Mouse (Mus musculus): ENCODE measurements at regions not wholly inside any gene's neighbourhood (a gene's known extent, or its start where the extent isn't known, plus 50 kb on each side); places are given as distances from the start of the nearest gene placed in this dataset.

DNA sequence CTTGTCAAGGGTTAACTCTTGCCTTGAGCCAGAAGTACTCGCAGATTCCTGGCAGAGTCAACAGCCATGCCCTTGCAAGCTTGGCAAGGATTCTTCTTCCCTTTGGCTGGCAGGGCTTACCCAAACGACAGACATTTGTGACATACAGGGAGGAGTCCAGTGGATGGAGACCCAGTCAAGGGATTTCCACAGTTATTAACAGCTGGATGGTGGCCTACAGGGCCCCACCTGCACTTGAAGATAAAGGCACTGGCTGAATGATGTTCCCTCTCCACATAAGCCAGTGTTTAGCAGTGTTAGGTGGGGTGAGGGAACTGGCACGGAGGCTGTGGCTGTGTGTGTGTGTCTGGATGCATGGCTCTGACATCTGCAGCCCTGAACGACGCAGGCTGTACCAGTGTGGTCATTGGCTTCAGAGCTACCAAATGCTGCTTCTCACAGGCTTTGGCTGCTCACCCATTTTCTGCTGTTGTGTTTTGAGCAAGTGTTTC, 183.9 kb upstream of the Klf4 start:
- no peaks in the 10 kb centered on the region for H3K4me1 ChIP-seq (ENCODE audit: control insufficient read depth, insufficient read depth, low read length)
- ATAC-seq (ENCODE audit: low FRiP score, low TSS enrichment) (no peak), DNase-seq (peak; percentile 10)
- no peak overlapping the region for H3K9ac ChIP-seq (replicated peaks; ENCODE audit: low read length)
- H3K27ac ChIP-seq (replicated peaks; ENCODE audit: low read depth, low read length), result no peak overlapping the region
- no peaks in the 10 kb centered on the region for H3K27me3 ChIP-seq (ENCODE audit: control insufficient read depth, insufficient read depth, low read length)
- H3K36me3 ChIP-seq (ENCODE audit: control insufficient read depth, insufficient read depth, low read length), result no peaks in the 10 kb centered on the region
- no peak overlapping the region for H3K4me2 ChIP-seq (ENCODE audit: low read length)
- WGBS, result 75% methylated on average over 5 of the region's 5 CpGs
- no peaks in the 10 kb centered on the region for H3K9me3 ChIP-seq (ENCODE audit: control insufficient read depth, low read length)
- no peak overlapping the region for H3K4me3 ChIP-seq (replicated peaks; ENCODE audit: low read depth, low read length)

DNA sequence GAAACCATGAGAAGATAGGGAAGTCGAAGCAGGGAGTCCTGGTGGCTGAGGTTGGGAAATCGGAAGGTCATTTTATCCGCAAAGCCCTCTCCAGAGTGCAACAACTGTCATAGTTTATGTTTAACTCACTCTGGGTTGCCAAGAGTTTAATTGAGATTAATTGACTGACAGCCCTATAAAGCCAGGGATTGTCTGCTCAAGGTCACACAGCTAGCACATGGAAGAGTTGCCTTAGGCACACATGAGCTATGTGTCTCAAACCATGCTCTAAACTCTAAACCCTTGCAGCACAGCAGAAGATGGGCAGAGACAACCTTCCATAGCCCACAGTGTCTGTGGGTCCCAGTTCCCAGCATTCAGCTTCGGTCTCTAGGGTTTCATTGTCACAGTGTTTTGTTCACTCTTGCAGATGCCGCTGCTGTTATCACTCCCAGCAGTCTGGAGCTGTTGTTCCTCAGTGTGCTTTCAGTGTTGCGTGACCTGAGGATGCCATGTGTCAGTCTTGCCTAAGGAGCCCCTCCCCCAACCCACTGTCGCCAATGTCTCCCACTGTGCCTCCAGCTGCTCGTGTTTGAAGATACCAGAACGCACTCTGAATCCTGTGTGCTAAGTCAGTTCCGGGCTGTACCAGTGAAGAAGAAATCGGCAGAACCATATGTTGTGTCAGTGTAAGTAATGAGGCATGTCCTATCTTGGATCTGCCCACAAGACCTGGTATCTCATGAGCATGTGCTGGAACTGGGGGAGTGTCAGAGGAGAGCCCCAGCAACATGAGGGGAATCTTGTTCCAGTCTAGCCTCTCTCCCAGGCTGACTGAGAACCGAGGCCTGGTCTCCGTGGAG, 179.5 kb upstream of the Klf4 start:
- 45% methylated on average over 13 of the region's 13 CpGs for WGBS
- no peak overlapping the region for H3K27ac ChIP-seq (replicated peaks; ENCODE audit: low read depth, low read length)
- ATAC-seq (ENCODE audit: low FRiP score, low TSS enrichment) (peak; percentile 24; the same call in 1 of the 2 replicates), DNase-seq (peak; percentile 34)
- H3K4me3 ChIP-seq (replicated peaks; ENCODE audit: low read depth, low read length), result no peak overlapping the region
- no peaks in the 10 kb centered on the region for H3K36me3 ChIP-seq (ENCODE audit: control insufficient read depth, insufficient read depth, low read length)
- H3K27me3 ChIP-seq (ENCODE audit: control insufficient read depth, insufficient read depth, low read length), result no peaks in the 10 kb centered on the region
- no peak overlapping the region for H3K9ac ChIP-seq (replicated peaks; ENCODE audit: low read length)
- H3K4me2 ChIP-seq (ENCODE audit: low read length), result no peak overlapping the region
- no peaks in the 10 kb centered on the region for H3K9me3 ChIP-seq (ENCODE audit: control insufficient read depth, low read length)
- no peaks in the 10 kb centered on the region for H3K4me1 ChIP-seq (ENCODE audit: control insufficient read depth, insufficient read depth, low read length)

DNA sequence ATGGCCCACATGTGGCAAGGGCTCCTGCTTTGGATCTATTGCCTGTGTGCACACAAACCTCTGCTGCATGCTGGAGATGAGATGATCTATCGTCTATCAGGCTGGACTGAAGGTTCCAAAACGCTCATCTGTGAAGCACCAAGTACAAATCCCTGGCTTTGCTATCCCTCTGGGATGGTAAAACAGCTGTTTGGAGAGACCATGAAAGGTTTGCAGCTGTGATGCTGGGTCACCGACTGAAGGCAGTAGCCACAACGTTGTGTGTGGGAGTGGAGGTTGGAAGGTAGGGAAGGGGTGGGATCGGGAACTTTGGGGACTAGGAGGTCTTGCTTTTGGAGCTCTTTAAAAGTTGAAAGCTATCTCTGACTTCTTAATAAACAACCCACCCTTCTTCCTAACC, 178.2 kb upstream of the Klf4 start:
- no peaks in the 10 kb centered on the region for H3K4me1 ChIP-seq (ENCODE audit: control insufficient read depth, insufficient read depth, low read length)
- H3K9me3 ChIP-seq (ENCODE audit: control insufficient read depth, low read length), result no peaks in the 10 kb centered on the region
- no peak overlapping the region for H3K9ac ChIP-seq (replicated peaks; ENCODE audit: low read length)
- 93% methylated on average over 5 of the region's 5 CpGs for WGBS
- no peak overlapping the region for H3K4me3 ChIP-seq (replicated peaks; ENCODE audit: low read depth, low read length)
- H3K27ac ChIP-seq (replicated peaks; ENCODE audit: low read depth, low read length), result no peak overlapping the region
- ATAC-seq (ENCODE audit: low FRiP score, low TSS enrichment) (no peak), DNase-seq (no peak)
- no peaks in the 10 kb centered on the region for H3K36me3 ChIP-seq (ENCODE audit: control insufficient read depth, insufficient read depth, low read length)
- H3K4me2 ChIP-seq (ENCODE audit: low read length), result no peak overlapping the region
- H3K27me3 ChIP-seq (ENCODE audit: control insufficient read depth, insufficient read depth, low read length), result no peaks in the 10 kb centered on the region

DNA sequence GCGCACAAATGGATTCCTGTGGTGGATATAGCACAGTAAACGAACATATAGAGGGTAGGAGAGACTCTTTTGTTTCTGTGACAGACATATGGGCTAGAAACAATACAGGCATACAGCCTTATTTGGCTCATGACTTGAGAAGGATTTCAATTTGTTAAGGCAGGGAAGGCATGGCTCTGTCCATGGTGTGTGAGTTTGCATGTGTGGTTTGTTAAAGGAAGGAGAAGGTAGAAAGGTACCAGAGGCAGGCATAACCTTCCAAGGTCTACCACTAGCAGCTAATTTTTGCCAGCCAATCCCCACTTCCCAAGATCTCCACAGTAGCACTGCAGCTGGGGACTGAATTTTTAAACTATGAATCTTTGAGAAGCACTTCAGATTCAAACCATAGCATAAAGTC, 176.5 kb upstream of the Klf4 start:
- no peak overlapping the region for H3K4me3 ChIP-seq (replicated peaks; ENCODE audit: low read depth, low read length)
- no peaks in the 10 kb centered on the region for H3K36me3 ChIP-seq (ENCODE audit: control insufficient read depth, insufficient read depth, low read length)
- H3K9me3 ChIP-seq (ENCODE audit: control insufficient read depth, low read length), result no peaks in the 10 kb centered on the region
- WGBS, result 83% methylated on average over 2 of the region's 2 CpGs
- no peak overlapping the region for H3K4me2 ChIP-seq (ENCODE audit: low read length)
- H3K27ac ChIP-seq (replicated peaks; ENCODE audit: low read depth, low read length), result no peak overlapping the region
- H3K4me1 ChIP-seq (ENCODE audit: control insufficient read depth, insufficient read depth, low read length), result no peaks in the 10 kb centered on the region
- H3K9ac ChIP-seq (replicated peaks; ENCODE audit: low read length), result no peak overlapping the region
- ATAC-seq (ENCODE audit: low FRiP score, low TSS enrichment), result no peak
- DNase-seq, result no peak
- H3K27me3 ChIP-seq (ENCODE audit: control insufficient read depth, insufficient read depth, low read length), result no peaks in the 10 kb centered on the region

DNA sequence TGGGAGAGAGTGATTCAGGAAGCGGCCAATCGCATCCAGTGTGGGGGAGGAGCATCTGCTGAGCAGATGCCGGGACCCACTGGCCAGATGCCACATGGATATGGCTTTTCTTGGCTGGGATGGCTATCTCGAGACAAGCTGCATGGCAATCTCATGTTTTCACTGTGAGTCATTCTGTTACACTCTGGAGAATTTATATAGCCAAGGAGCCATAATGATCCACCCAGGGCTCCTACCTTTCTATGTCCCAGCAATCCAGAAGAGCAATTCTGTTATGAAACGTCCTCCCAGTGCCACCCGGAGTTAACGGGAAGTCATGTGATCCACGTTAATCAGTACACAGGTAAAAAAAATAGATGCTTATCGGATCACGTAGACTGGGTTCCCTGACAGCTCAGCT, 175.7 kb upstream of the Klf4 start:
- no peak overlapping the region for H3K9ac ChIP-seq (replicated peaks; ENCODE audit: low read length)
- H3K4me1 ChIP-seq (ENCODE audit: control insufficient read depth, insufficient read depth, low read length), result no peaks in the 10 kb centered on the region
- ATAC-seq (ENCODE audit: low FRiP score, low TSS enrichment), result no peak
- DNase-seq, result no peak
- no peak overlapping the region for H3K4me2 ChIP-seq (ENCODE audit: low read length)
- no peaks in the 10 kb centered on the region for H3K9me3 ChIP-seq (ENCODE audit: control insufficient read depth, low read length)
- no peaks in the 10 kb centered on the region for H3K36me3 ChIP-seq (ENCODE audit: control insufficient read depth, insufficient read depth, low read length)
- H3K4me3 ChIP-seq (replicated peaks; ENCODE audit: low read depth, low read length), result no peak overlapping the region
- H3K27me3 ChIP-seq (ENCODE audit: control insufficient read depth, insufficient read depth, low read length), result no peaks in the 10 kb centered on the region
- no peak overlapping the region for H3K27ac ChIP-seq (replicated peaks; ENCODE audit: low read depth, low read length)
- 92% methylated on average over 10 of the region's 10 CpGs for WGBS

DNA sequence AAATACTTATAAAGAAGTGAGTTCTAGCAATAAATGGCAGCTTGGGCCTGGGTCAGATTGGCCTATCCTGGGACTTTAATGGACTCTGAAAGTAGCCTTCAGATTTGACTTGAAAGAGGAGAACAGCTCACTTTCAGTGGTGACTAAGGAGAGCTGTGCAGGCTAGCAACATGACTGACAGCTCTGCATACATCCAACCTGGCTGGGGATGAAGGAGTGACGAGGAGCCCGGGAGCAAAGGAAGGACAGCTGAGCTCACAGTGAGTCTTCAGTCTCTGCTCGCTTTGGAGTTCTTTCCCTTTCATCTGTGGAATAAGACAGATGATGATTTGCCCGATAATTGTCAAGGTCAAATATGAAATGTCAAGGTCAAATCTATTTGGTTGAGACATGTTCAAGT, 172.7 kb upstream of the Klf4 start:
- Histone ChIP-seq H3K36me3 (ENCODE audit: control insufficient read depth, insufficient read depth, low read length) (no peaks in the 10 kb centered on the region), H3K4me2 (ENCODE audit: low read length) (no peak overlapping the region), H3K27ac (replicated peaks; ENCODE audit: low read depth, low read length) (no peak overlapping the region), H3K9ac (replicated peaks; ENCODE audit: low read length) (no peak overlapping the region), H3K4me1 (ENCODE audit: control insufficient read depth, insufficient read depth, low read length) (no peaks in the 10 kb centered on the region), H3K27me3 (ENCODE audit: control insufficient read depth, insufficient read depth, low read length) (no peaks in the 10 kb centered on the region), H3K4me3 (replicated peaks; ENCODE audit: low read depth, low read length) (no peak overlapping the region), H3K9me3 (ENCODE audit: control insufficient read depth, low read length) (no peaks in the 10 kb centered on the region)
- WGBS, result 80% methylated on average over 4 of the region's 4 CpGs
- DNase-seq, result no peak
- ATAC-seq (ENCODE audit: low FRiP score, low TSS enrichment), result no peak

DNA sequence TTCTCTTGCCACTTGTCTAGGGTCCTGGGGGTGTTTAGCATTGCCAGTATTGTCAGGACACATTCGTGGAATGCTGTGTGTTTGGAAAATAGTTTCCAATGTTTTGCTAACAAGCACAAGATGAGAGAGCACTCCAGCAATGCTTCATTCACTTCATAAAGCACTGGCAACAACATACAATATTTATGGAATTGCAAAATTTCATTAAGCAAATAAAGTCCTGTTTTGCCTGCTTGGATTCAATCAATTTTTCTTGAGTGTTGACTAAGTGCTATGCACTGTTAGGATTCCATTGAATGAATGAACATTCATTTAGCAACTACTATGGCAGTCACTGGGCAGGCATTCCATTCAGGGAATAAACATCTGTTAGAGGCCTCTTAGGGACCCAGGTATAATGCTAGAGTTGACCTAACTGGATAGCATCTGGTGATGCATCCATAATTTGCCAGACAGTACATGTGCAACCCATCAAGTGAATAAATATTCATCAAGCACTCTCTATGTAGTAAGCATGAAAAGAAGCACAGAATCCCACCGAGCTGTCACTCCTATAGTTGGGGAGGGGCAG, 171.2 kb upstream of the Klf4 start:
- Histone ChIP-seq H3K4me3 (replicated peaks; ENCODE audit: low read depth, low read length) (no peak overlapping the region), H3K9me3 (ENCODE audit: control insufficient read depth, low read length) (no peaks in the 10 kb centered on the region), H3K36me3 (ENCODE audit: control insufficient read depth, insufficient read depth, low read length) (no peaks in the 10 kb centered on the region), H3K27me3 (ENCODE audit: control insufficient read depth, insufficient read depth, low read length) (no peaks in the 10 kb centered on the region), H3K9ac (replicated peaks; ENCODE audit: low read length) (no peak overlapping the region), H3K27ac (replicated peaks; ENCODE audit: low read depth, low read length) (no peak overlapping the region), H3K4me1 (ENCODE audit: control insufficient read depth, insufficient read depth, low read length) (no peaks in the 10 kb centered on the region), H3K4me2 (ENCODE audit: low read length) (no peak overlapping the region)
- ATAC-seq (ENCODE audit: low FRiP score, low TSS enrichment) (no peak), DNase-seq (peak; percentile 12)
- WGBS, result 77% methylated on average over 2 of the region's 2 CpGs

DNA sequence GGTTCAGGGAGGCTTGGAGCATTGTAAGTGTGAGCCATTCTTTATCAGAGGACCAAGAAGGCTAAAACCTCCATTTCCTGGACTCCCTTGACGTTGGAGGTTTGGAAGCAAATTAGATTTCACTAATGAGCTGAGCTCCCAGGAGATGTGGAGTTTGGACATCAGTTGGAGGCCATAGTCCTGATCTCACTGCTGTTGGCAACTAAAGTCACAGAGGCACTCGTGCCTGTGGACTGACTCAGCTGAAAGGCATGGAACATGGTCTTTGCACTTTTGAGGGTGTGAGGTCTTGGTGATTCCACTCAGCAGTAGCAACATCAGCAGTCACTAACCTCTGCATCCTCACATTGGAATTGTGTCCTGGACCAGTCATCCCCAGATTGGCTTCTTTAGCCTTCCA, 169.1 kb upstream of the Klf4 start:
- H3K36me3 ChIP-seq (ENCODE audit: control insufficient read depth, insufficient read depth, low read length), result no peaks in the 10 kb centered on the region
- no peak overlapping the region for H3K9ac ChIP-seq (replicated peaks; ENCODE audit: low read length)
- ATAC-seq (ENCODE audit: low FRiP score, low TSS enrichment) (no peak), DNase-seq (no peak)
- no peaks in the 10 kb centered on the region for H3K9me3 ChIP-seq (ENCODE audit: control insufficient read depth, low read length)
- no peaks in the 10 kb centered on the region for H3K27me3 ChIP-seq (ENCODE audit: control insufficient read depth, insufficient read depth, low read length)
- no peak overlapping the region for H3K27ac ChIP-seq (replicated peaks; ENCODE audit: low read depth, low read length)
- peaks cover 8% of the 10 kb centered on the region; the same call in 1 of the 2 replicates for H3K4me1 ChIP-seq (ENCODE audit: control insufficient read depth, insufficient read depth, low read length)
- no peak overlapping the region for H3K4me3 ChIP-seq (replicated peaks; ENCODE audit: low read depth, low read length)
- 81% methylated on average over 2 of the region's 2 CpGs for WGBS
- no peak overlapping the region for H3K4me2 ChIP-seq (ENCODE audit: low read length)

DNA sequence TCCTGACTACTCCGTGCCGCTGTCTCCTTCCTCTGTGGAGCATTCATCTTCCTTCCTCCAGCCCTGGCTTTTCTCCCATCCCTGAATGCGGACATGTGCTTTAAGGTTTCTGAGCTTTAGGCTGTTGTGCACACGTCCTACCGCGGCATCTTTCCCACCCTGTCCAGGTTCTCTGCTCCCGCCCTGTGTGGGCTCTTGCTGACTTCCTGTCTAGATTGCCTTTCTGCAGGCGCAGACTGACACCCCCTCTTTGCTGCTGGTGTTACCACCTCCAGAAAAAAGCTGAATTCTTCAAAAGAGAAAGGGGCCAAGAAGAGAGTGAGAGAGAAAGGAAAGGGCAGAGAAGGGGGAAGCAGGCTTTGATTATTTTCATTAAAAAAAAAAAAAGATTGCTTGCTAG, 167.7 kb upstream of the Klf4 start:
- no peak overlapping the region for H3K9ac ChIP-seq (replicated peaks; ENCODE audit: low read length)
- H3K36me3 ChIP-seq (ENCODE audit: control insufficient read depth, insufficient read depth, low read length), result no peaks in the 10 kb centered on the region
- DNase-seq (no peak), ATAC-seq (ENCODE audit: low FRiP score, low TSS enrichment) (no peak)
- peaks cover 10% of the 10 kb centered on the region; the same call in 1 of the 2 replicates for H3K4me1 ChIP-seq (ENCODE audit: control insufficient read depth, insufficient read depth, low read length)
- H3K27ac ChIP-seq (replicated peaks; ENCODE audit: low read depth, low read length), result no peak overlapping the region
- H3K9me3 ChIP-seq (ENCODE audit: control insufficient read depth, low read length), result no peaks in the 10 kb centered on the region
- H3K4me3 ChIP-seq (replicated peaks; ENCODE audit: low read depth, low read length), result no peak overlapping the region
- no peak overlapping the region for H3K4me2 ChIP-seq (ENCODE audit: low read length)
- WGBS, result 82% methylated on average over 8 of the region's 8 CpGs
- no peaks in the 10 kb centered on the region for H3K27me3 ChIP-seq (ENCODE audit: control insufficient read depth, insufficient read depth, low read length)

Measured in midbrain, embryonic 14.5 days (tissue).